Mouse (Mus musculus): Measurements from ENCODE around the gene Abhd14a. TPM values are rescaled to one million over a fixed set of nuclear protein-coding genes. Genes with fewer than 3 reads are reported as not detected.

The Abhd14a gene
- polyA plus RNA-seq, 1 experiment from 2014 or later = 46.2 TPM

GRCm38 (mm10) chr9:106466721-106467120, 19.2 kb upstream of the Abhd14a start:
- no peaks in the 10 kb centered on the region for H3K9me3 ChIP-seq
- H3K36me3 ChIP-seq = peaks cover 31% of the 10 kb centered on the region
- DNase-seq (ENCODE audit: low spot score) = no peak
- H3K27me3 ChIP-seq (ENCODE audit: insufficient read depth, poor library complexity, severe bottlenecking) = peaks cover 42% of the 10 kb centered on the region
- H3K4me1 ChIP-seq = peaks cover 35% of the 10 kb centered on the region
- H3K4me3 ChIP-seq = no peak overlapping the region
- H3K27ac ChIP-seq = no peak overlapping the region
- 80% methylated on average over 6 of the region's 6 CpGs for WGBS

DNA sequence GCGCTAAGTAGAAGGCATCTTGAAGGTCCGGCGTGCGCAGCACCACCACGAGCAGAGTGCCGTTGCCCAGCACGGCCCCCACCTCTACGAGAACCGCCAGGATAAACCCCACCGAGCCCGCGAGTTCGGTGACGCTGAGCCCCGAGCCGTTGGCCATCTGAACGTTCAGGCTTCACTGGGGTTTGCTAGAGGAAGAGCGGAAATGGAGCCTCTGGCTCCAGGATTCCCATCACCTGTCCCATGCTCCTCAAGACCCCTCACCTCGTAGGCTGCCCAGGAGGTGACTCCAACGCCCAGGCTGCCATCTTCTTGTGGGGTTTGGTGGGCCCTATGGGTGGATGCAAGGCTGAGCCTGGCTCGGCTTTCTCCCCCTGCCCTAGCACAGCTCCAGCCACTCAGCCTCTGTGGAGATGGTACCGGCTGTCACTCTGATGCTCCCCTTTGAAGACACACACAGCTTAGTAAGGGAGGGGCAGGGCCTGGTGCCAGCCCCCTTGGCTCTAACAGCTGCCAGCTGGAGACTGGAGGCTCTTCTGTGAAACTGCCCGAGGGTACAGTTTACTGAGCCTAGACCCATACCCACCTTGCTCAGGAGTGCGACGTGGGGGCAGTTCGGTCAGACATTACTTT, 18.2 kb upstream of the Abhd14a start, which contains the start of gene Gpr62:
TSS of gene Gpr62 (minus strand) at position 368 of the 630 bp plus-strand sequence.
- Histone ChIP-seq H3K27ac (peak within 1 kb of the TSS; percentile 89), H3K36me3 (peaks cover 40% of the 10 kb centered on the region), H3K4me1 (peaks cover 33% of the 10 kb centered on the region), H3K4me3 (peak within 1 kb of the TSS; percentile 64), H3K9me3 (no peaks in the 10 kb centered on the region), H3K27me3 (ENCODE audit: insufficient read depth, poor library complexity, severe bottlenecking) (peaks cover 38% of the 10 kb centered on the region)
- WGBS = 30% methylated on average over 26 of the region's 26 CpGs
- no peak for DNase-seq (ENCODE audit: low spot score)

DNA sequence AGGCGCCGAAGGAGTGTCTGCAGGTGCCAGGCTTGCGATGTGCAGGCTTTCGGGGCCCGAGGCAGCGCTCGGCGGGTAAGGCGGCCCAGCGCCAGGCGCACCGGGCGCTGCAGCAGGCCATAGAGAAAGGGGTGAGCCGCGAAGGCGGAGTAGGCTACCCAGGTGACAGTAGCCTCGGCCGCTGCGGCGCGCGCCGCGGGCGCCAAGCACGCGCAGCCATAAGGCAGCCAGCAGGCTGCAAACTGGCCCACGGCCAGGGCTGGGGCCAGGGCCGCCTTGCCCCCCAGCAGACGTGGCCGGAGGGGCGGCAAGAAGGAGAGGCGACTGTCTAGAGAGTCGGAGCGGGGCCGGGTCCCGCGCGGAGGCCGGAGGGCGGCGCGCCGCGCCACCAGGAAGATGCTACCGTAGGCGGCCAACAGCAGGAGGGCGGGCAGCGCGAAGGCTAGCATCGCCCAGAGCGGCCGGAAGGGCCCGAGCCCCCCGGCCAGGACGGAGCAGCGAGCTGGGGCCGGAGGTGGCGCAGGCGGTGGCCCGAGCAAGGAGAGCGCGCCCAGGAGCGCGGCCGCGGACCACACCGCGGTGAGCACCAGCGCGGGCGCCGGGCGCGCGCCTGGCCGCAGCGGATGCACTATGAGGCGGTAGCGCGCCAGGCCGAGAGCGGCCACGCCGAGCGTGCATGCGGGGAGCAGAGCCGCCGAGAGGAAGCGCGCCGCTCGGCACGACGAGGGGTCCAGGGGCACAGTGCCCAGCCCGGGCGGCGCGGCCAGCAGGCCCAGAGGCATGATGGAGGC, 17.5 kb upstream of the Abhd14a start:
- Histone ChIP-seq H3K9me3 (no peaks in the 10 kb centered on the region), H3K36me3 (peaks cover 48% of the 10 kb centered on the region), H3K27me3 (ENCODE audit: insufficient read depth, poor library complexity, severe bottlenecking) (peaks cover 38% of the 10 kb centered on the region), H3K27ac (peak overlapping the region; percentile 89), H3K4me3 (peak overlapping the region; percentile 64), H3K4me1 (peaks cover 40% of the 10 kb centered on the region)
- DNase-seq (ENCODE audit: low spot score) = no peak
- WGBS = 2% methylated on average over 99 of the region's 99 CpGs

- Histone ChIP-seq H3K4me3 (no peak overlapping the region), H3K36me3 (peaks cover 60% of the 10 kb centered on the region), H3K4me1 (peaks cover 56% of the 10 kb centered on the region), H3K9me3 (no peaks in the 10 kb centered on the region), H3K27me3 (ENCODE audit: insufficient read depth, poor library complexity, severe bottlenecking) (peaks cover 38% of the 10 kb centered on the region), H3K27ac (no peak overlapping the region)
- DNase-seq (ENCODE audit: low spot score) = no peak
- WGBS = 85% methylated on average over 21 of the region's 21 CpGs
Measured at GRCm38 (mm10) chr9:106463122-106464063, 15.9 kb upstream of the Abhd14a start.

GRCm38 (mm10) chr9:106462430-106462800, 14.9 kb upstream of the Abhd14a start:
- 93% methylated on average over 12 of the region's 12 CpGs for WGBS
- Histone ChIP-seq H3K4me1 (peaks cover 65% of the 10 kb centered on the region), H3K36me3 (peaks cover 66% of the 10 kb centered on the region), H3K27me3 (ENCODE audit: insufficient read depth, poor library complexity, severe bottlenecking) (peaks cover 38% of the 10 kb centered on the region), H3K27ac (no peak overlapping the region), H3K9me3 (no peaks in the 10 kb centered on the region), H3K4me3 (no peak overlapping the region)
- no peak for DNase-seq (ENCODE audit: low spot score)

DNA sequence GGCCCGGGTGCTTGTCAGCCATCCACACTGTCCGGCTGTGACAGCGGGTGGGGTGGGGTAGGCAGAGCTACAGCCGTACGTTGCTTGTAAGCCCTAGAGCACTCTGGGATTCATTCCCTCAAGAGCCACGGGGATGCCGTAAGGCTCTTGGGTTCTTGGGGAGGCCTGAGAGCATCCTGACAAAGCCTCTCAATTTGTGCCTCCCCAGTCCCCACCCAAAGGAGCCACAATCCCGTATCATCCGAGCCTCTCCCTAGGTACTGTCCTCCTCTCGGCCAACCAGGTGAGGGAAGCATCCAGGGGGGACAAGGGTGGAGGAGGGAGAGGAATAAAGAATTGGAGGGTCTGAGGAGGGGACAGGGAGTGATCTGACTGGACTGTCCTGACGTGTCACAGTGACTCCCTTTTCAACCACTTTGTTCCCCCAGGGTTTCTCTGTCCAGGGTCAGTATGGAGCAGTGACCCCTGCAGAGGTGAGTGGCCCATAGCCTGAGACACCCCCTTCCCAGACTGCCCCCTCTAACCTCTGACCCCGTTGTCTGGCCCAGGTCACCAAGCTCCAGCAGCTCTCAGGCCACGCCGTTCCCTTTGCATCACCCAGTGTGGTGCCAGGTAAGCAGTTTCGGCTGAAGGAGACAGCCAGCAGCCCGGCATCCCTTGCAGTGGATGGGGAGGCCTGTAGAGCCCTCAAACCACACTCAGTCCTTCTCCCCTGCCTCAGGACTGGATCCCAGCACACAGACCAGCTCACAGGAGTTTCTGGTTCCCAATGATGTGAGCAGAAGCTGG, 14.4 kb upstream of the Abhd14a start:
- H3K27me3 ChIP-seq (ENCODE audit: insufficient read depth, poor library complexity, severe bottlenecking) = peaks cover 35% of the 10 kb centered on the region
- 82% methylated on average over 16 of the region's 16 CpGs for WGBS
- H3K27ac ChIP-seq = no peak overlapping the region
- H3K4me1 ChIP-seq = peaks cover 71% of the 10 kb centered on the region
- no peak for DNase-seq (ENCODE audit: low spot score)
- H3K36me3 ChIP-seq = peaks cover 70% of the 10 kb centered on the region
- H3K9me3 ChIP-seq = no peaks in the 10 kb centered on the region
- no peak overlapping the region for H3K4me3 ChIP-seq

- Histone ChIP-seq H3K27ac (no peak overlapping the region), H3K9me3 (no peaks in the 10 kb centered on the region), H3K36me3 (peaks cover 76% of the 10 kb centered on the region), H3K27me3 (ENCODE audit: insufficient read depth, poor library complexity, severe bottlenecking) (peaks cover 31% of the 10 kb centered on the region), H3K4me1 (peaks cover 79% of the 10 kb centered on the region), H3K4me3 (no peak overlapping the region)
- DNase-seq (ENCODE audit: low spot score) = no peak
- WGBS = 90% methylated on average over 9 of the region's 9 CpGs
Measured at GRCm38 (mm10) chr9:106461026-106461415, 13.5 kb upstream of the Abhd14a start.

- Histone ChIP-seq H3K27me3 (ENCODE audit: insufficient read depth, poor library complexity, severe bottlenecking) (peaks cover 26% of the 10 kb centered on the region), H3K9me3 (no peaks in the 10 kb centered on the region), H3K4me3 (no peak overlapping the region), H3K4me1 (peaks cover 79% of the 10 kb centered on the region), H3K27ac (no peak overlapping the region), H3K36me3 (peaks cover 73% of the 10 kb centered on the region)
- WGBS = 85% methylated on average over 18 of the region's 18 CpGs
- no peak for DNase-seq (ENCODE audit: low spot score)
Measured at GRCm38 (mm10) chr9:106460401-106461025, 13.0 kb upstream of the Abhd14a start.

GRCm38 (mm10) chr9:106459946-106460345, 12.5 kb upstream of the Abhd14a start:
- WGBS = 69% methylated on average over 15 of the region's 15 CpGs
- no peaks in the 10 kb centered on the region for H3K9me3 ChIP-seq
- peaks cover 21% of the 10 kb centered on the region for H3K27me3 ChIP-seq (ENCODE audit: insufficient read depth, poor library complexity, severe bottlenecking)
- no peak overlapping the region; the same call in 1 of the 2 replicates for H3K4me3 ChIP-seq
- no peak for DNase-seq (ENCODE audit: low spot score)
- H3K27ac ChIP-seq = no peak overlapping the region
- peaks cover 73% of the 10 kb centered on the region for H3K36me3 ChIP-seq
- peaks cover 79% of the 10 kb centered on the region for H3K4me1 ChIP-seq

DNA sequence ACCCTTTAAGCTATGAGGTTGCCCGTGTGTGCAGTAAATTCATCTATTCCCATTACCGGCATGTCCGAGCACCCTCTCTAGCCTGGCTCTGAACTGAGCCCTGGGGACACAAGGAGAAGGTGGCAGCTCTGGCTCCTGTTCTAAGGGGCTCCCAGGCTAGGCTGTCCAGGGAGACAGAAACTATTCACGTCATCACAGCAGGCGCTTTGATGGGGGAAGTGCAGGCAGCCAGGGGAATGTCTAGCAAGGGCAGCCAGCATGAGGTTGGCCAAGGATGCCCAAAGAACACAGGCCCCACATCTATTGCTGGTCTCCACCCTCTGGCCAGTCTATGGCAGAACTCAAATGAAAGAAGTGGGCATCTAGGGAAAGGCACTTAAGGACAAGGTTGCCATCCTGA, 10.4 kb upstream of the Abhd14a start:
- Histone ChIP-seq H3K27ac (peak overlapping the region; percentile 42; the same call in 1 of the 2 replicates), H3K27me3 (ENCODE audit: insufficient read depth, poor library complexity, severe bottlenecking) (peaks cover 1% of the 10 kb centered on the region; the same call in 1 of the 2 replicates), H3K4me1 (peaks cover 83% of the 10 kb centered on the region), H3K36me3 (peaks cover 57% of the 10 kb centered on the region), H3K4me3 (no peak overlapping the region), H3K9me3 (no peaks in the 10 kb centered on the region)
- WGBS = 66% methylated on average over 5 of the region's 5 CpGs
- no peak for DNase-seq (ENCODE audit: low spot score)

- no peaks in the 10 kb centered on the region for H3K27me3 ChIP-seq (ENCODE audit: insufficient read depth, poor library complexity, severe bottlenecking)
- peaks cover 50% of the 10 kb centered on the region for H3K36me3 ChIP-seq
- H3K4me1 ChIP-seq = peaks cover 90% of the 10 kb centered on the region
- no peaks in the 10 kb centered on the region for H3K9me3 ChIP-seq
- H3K4me3 ChIP-seq = peak overlapping the region; percentile 87
- 60% methylated on average over 9 of the region's 9 CpGs for WGBS
- no peak for DNase-seq (ENCODE audit: low spot score)
- H3K27ac ChIP-seq = peak overlapping the region; percentile 94
Measured at GRCm38 (mm10) chr9:106457163-106457559, 9.7 kb upstream of the Abhd14a start.

Measured in heart, embryonic 10.5 days (tissue).